Mouse (Mus musculus) thymus, adult 2 months (tissue): ENCODE measurements around the gene Radil.

ENCODE experiments used
- CTCF ChIP-seq: fragments of 200-500 bp; IDR thresholded peaks from 2 replicates; pipeline ENCODE4 v1.5.1; 2012; ENCODE audit warnings: mild to moderate bottlenecking, control low read depth, low read length, moderate library complexity, borderline replicate concordance; ENCODE audit not compliant: control insufficient read depth, poor library complexity, insufficient read depth; ENCODE audit errors: extremely low read depth
- POLR2A ChIP-seq: fragments of 200-500 bp; IDR thresholded peaks from 2 replicates; pipeline ENCODE4 v1.6.1; 2012; ENCODE audit warnings: mild to moderate bottlenecking, low read length, control low read depth, moderate library complexity; ENCODE audit not compliant: control insufficient read depth, poor library complexity, insufficient read depth; ENCODE audit errors: extremely low read depth

DNA sequence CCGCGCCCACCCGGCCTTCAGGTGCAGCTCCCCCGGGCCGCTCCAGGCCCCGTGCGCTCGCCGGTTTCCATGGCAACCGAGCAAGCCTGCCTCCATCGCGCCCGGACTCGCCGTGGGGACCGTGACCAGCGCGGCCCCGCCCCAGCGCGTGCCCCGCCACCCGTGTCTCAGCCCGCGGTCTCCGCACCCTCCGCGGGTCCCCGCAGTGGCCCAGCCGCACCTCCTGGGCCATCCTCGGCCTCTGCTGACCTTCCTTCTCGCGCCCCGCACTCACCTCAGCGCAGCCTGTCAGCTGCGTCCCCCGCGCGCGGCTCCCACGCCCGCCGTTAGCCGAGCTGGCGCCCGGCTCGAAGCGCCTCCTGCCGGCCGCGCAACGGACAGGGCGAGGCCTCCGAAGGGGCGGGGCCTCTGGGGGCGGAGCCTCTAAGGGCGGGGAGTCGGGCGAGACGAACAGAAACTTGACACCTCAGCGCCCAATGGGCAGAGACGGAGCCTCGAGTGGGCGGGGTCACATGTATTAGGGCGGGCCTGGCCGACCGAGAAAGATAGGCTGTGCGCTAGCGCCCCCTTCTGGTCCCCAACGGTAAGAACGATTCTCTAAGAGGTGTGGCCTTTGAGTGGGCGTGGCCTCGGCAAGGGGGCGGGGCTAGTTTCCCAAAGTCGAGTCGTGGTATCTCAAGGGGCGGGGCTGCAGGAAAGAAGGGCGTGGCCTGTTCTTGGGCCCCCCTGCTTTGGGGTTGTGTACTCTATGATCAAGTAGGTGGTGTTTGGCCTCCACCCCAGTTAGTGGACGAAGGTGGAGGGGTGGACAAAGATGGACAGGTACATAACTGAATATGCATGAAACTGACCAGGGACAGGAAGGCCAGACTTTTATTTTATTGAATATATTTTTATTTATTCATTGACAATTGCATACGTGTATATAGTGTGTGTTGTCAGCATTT, at the start of gene Radil:
- TF ChIP-seq POLR2A: no peak
- TF ChIP-seq CTCF: no peak
